Mouse (Mus musculus): ENCODE results near the gene Cntnap1. TPM values are rescaled to one million over a fixed set of nuclear protein-coding genes. Genes with fewer than 3 reads are reported as not detected.

Cntnap1 gene
- polyA plus RNA-seq, 1 experiment from 2014 or later = 1.5 TPM

DNA sequence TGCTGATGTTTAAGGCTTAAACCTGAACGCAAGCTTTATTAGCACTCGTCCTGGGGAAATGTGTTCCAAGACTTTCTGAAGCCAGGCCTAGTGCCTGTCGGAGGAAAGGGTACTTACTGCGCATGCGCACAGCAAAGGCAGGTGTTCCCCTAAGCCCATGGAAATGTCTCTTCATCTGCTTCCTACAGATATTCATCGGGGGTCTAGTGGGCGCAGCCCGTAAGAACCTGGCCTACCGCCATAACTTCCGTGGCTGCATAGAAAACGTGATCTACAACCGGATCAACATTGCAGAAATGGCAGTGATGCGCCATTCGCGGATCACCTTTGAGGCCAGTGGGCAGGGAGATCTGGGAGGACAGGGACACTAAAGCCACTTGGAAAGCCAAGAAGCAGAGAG is 9.0 kb downstream of the Cntnap1 start:
- peaks cover 18% of the 10 kb centered on the region for H3K4me1 ChIP-seq (ENCODE audit: insufficient read depth)
- H3K4me3 ChIP-seq (ENCODE audit: low read depth, low read length) = no peak overlapping the region
- H3K27me3 ChIP-seq (ENCODE audit: insufficient read depth, low read length) = peaks cover 38% of the 10 kb centered on the region
- no peak for TF ChIP-seq EP300 (IDR thresholded peaks at IDR 0.05; ENCODE audit: low read depth)
- no peak for TF ChIP-seq CTCF (IDR thresholded peaks at IDR 0.05; ENCODE audit: low read depth)
- no peak for ATAC-seq
- 82% methylated on average over 15 of the region's 15 CpGs for WGBS (ENCODE audit: insufficient replicate concordance)
- no peak overlapping the region for H3K4me2 ChIP-seq (ENCODE audit: low read depth, low read length)
- H3K9ac ChIP-seq (replicated peaks) = no peak overlapping the region
- H3K27ac ChIP-seq (ENCODE audit: low read depth) = no peak overlapping the region
- no peak for DNase-seq
- no peaks in the 10 kb centered on the region for H3K36me3 ChIP-seq (replicated peaks; ENCODE audit: insufficient read depth, low read length)
- H3K9me3 ChIP-seq (ENCODE audit: low read length) = no peaks in the 10 kb centered on the region

DNA sequence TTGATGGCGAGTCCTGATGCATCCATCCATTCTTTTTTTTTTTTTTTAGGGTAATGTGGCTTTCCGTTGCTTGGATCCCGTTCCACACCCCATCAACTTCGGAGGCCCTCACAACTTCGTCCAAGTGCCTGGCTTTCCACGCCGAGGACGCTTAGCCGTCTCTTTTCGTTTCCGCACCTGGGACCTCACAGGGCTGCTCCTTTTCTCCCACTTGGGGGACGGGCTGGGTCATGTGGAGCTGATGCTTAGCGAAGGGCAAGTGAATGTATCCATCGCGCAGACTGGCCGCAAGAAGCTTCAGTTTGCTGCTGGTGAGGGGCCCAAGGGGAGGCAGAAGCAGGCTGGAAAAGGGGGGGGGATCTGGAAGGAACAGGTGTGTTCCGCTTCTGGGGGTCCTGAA is 9.9 kb downstream of the Cntnap1 start:
- Histone ChIP-seq H3K9ac (replicated peaks) (no peak overlapping the region), H3K9me3 (ENCODE audit: low read length) (no peaks in the 10 kb centered on the region), H3K4me1 (ENCODE audit: insufficient read depth) (peaks cover 13% of the 10 kb centered on the region), H3K4me3 (ENCODE audit: low read depth, low read length) (no peak overlapping the region), H3K27ac (ENCODE audit: low read depth) (no peak overlapping the region), H3K27me3 (ENCODE audit: insufficient read depth, low read length) (peaks cover 28% of the 10 kb centered on the region), H3K36me3 (replicated peaks; ENCODE audit: insufficient read depth, low read length) (no peaks in the 10 kb centered on the region), H3K4me2 (ENCODE audit: low read depth, low read length) (no peak overlapping the region)
- ATAC-seq (no peak), DNase-seq (no peak)
- TF ChIP-seq CTCF (IDR thresholded peaks at IDR 0.05; ENCODE audit: low read depth) = no peak
- 66% methylated on average over 17 of the region's 17 CpGs for WGBS (ENCODE audit: insufficient replicate concordance)

- no peak overlapping the region for H3K4me3 ChIP-seq (ENCODE audit: low read depth, low read length)
- H3K9ac ChIP-seq (replicated peaks) = no peak overlapping the region
- H3K9me3 ChIP-seq (ENCODE audit: low read length) = no peaks in the 10 kb centered on the region
- H3K36me3 ChIP-seq (replicated peaks; ENCODE audit: insufficient read depth, low read length) = no peaks in the 10 kb centered on the region
- TF ChIP-seq CTCF (IDR thresholded peaks at IDR 0.05; ENCODE audit: low read depth) (peak; percentile 91), EP300 (IDR thresholded peaks at IDR 0.05; ENCODE audit: low read depth) (no peak)
- ATAC-seq (peak; percentile 61), DNase-seq (peak; percentile 82)
- H3K27me3 ChIP-seq (ENCODE audit: insufficient read depth, low read length) = peaks cover 20% of the 10 kb centered on the region
- 38% methylated on average over 10 of the region's 10 CpGs for WGBS (ENCODE audit: insufficient replicate concordance)
- no peak overlapping the region for H3K27ac ChIP-seq (ENCODE audit: low read depth)
- H3K4me2 ChIP-seq (ENCODE audit: low read depth, low read length) = no peak overlapping the region
- H3K4me1 ChIP-seq (ENCODE audit: insufficient read depth) = peaks cover 8% of the 10 kb centered on the region; the same call in 1 of the 2 replicates
These were observed 10.8 kb downstream of the Cntnap1 start for GRCm38 (mm10) chr11:101180846-101181740.

DNA sequence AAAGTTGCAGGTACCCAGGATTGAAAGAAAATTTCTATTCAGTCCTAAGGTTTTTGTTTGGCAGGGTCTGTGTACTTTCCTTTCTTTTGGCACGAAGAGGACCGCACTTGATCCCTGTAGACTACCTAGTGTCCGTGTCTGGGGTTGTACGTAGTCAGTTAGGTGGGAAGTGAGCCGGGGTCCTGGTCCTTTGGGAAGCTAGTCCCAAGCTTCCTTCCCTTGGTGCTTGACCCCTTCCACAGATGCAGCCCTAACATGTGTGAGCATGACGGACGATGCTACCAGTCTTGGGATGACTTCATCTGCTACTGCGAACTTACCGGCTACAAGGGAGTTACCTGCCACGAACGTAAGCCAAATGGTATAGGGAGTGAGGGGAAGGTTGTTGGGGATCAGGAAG is 11.6 kb downstream of the Cntnap1 start:
- DNase-seq (no peak), ATAC-seq (no peak)
- Histone ChIP-seq H3K9ac (replicated peaks) (no peak overlapping the region), H3K4me2 (ENCODE audit: low read depth, low read length) (no peak overlapping the region), H3K27me3 (ENCODE audit: insufficient read depth, low read length) (peaks cover 11% of the 10 kb centered on the region), H3K27ac (ENCODE audit: low read depth) (no peak overlapping the region), H3K36me3 (replicated peaks; ENCODE audit: insufficient read depth, low read length) (no peaks in the 10 kb centered on the region; the same call in 1 of the 2 replicates), H3K4me1 (ENCODE audit: insufficient read depth) (0 out of 2 replicates have a peak, but pooled peaks cover 2% of the 10 kb centered on the region), H3K4me3 (ENCODE audit: low read depth, low read length) (no peak overlapping the region), H3K9me3 (ENCODE audit: low read length) (no peaks in the 10 kb centered on the region)
- no peak for TF ChIP-seq CTCF (IDR thresholded peaks at IDR 0.05; ENCODE audit: low read depth)
- TF ChIP-seq EP300 (IDR thresholded peaks at IDR 0.05; ENCODE audit: low read depth) = no peak
- WGBS (ENCODE audit: insufficient replicate concordance) = 85% methylated on average over 11 of the region's 11 CpGs

DNA sequence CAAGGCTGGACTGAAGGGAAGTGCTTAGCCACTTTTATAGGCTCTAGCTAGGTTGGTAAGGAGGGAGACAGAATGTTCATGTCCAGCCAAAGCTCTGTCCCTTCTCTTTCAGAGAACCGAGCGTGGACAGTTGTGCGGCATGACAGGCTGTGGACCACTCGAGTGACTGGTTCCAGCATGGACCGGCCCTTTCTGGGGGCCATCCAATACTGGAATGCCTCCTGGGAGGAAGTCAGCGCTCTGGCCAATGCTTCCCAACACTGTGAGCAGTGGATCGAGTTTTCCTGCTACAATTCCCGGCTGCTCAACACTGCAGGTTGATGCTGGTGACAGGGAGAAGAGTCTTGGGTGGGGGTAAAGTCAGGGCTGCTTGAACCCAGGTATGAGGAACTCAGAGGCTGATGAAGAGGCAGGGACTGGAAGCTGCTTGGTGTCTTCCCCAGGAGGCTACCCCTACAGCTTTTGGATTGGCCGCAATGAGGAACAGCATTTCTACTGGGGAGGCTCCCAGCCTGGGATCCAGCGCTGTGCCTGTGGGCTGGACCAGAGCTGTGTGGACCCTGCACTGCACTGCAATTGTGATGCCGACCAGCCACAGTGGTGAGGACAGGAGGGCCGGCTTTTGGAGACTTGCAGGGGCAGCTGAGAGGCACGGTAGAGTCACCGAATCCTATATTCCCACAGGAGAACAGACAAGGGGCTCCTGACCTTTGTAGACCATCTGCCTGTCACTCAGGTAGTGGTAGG is 12.6 kb downstream of the Cntnap1 start:
- H3K27ac ChIP-seq (ENCODE audit: low read depth) = no peak overlapping the region
- H3K4me3 ChIP-seq (ENCODE audit: low read depth, low read length) = no peak overlapping the region
- ATAC-seq = no peak
- H3K36me3 ChIP-seq (replicated peaks; ENCODE audit: insufficient read depth, low read length) = no peaks in the 10 kb centered on the region; the same call in 1 of the 2 replicates
- H3K4me2 ChIP-seq (ENCODE audit: low read depth, low read length) = no peak overlapping the region
- H3K4me1 ChIP-seq (ENCODE audit: insufficient read depth) = 0 out of 2 replicates have a peak, but pooled peaks cover 2% of the 10 kb centered on the region
- no peaks in the 10 kb centered on the region for H3K9me3 ChIP-seq (ENCODE audit: low read length)
- WGBS (ENCODE audit: insufficient replicate concordance) = 78% methylated on average over 14 of the region's 14 CpGs
- no peak overlapping the region for H3K9ac ChIP-seq (replicated peaks)
- no peak for DNase-seq
- H3K27me3 ChIP-seq (ENCODE audit: insufficient read depth, low read length) = peaks cover 1% of the 10 kb centered on the region
- TF ChIP-seq CTCF (IDR thresholded peaks at IDR 0.05; ENCODE audit: low read depth) (no peak), EP300 (IDR thresholded peaks at IDR 0.05; ENCODE audit: low read depth) (no peak)

DNA sequence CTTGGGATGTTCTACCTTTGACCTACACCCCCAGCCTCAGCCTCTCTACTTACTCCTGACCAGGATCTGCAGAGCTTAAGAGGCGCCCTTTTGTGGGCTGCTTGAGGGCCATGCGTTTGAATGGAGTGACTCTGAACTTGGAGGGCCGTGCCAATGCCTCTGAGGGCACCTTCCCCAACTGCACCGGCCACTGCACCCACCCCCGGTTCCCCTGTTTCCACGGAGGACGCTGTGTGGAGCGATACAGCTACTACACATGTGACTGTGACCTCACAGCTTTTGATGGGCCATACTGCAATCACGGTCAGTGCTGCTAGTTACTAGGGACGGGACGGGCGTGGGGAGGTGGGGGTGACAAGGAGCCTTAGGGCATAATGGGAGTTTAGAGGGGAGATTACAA is 14.7 kb downstream of the Cntnap1 start:
- no peaks in the 10 kb centered on the region for H3K9me3 ChIP-seq (ENCODE audit: low read length)
- no peak for DNase-seq
- TF ChIP-seq EP300 (IDR thresholded peaks at IDR 0.05; ENCODE audit: low read depth) (no peak), CTCF (IDR thresholded peaks at IDR 0.05; ENCODE audit: low read depth) (no peak)
- no peaks in the 10 kb centered on the region for H3K27me3 ChIP-seq (ENCODE audit: insufficient read depth, low read length)
- H3K4me2 ChIP-seq (ENCODE audit: low read depth, low read length) = no peak overlapping the region
- no peak overlapping the region for H3K27ac ChIP-seq (ENCODE audit: low read depth)
- no peaks in the 10 kb centered on the region; the same call in 1 of the 2 replicates for H3K36me3 ChIP-seq (replicated peaks; ENCODE audit: insufficient read depth, low read length)
- WGBS (ENCODE audit: insufficient replicate concordance) = 88% methylated on average over 12 of the region's 12 CpGs
- H3K9ac ChIP-seq (replicated peaks) = no peak overlapping the region
- peaks cover 13% of the 10 kb centered on the region for H3K4me1 ChIP-seq (ENCODE audit: insufficient read depth)
- H3K4me3 ChIP-seq (ENCODE audit: low read depth, low read length) = no peak overlapping the region
- ATAC-seq = no peak

All from liver, postnatal 0 days (tissue).